Mouse (Mus musculus): ENCODE results near the gene Dppa3. TPM values are rescaled to one million over a fixed set of nuclear protein-coding genes. Genes with fewer than 3 reads are reported as not detected.

Gene Dppa3
- polyA plus RNA-seq, 1 experiment, result not detected

DNA sequence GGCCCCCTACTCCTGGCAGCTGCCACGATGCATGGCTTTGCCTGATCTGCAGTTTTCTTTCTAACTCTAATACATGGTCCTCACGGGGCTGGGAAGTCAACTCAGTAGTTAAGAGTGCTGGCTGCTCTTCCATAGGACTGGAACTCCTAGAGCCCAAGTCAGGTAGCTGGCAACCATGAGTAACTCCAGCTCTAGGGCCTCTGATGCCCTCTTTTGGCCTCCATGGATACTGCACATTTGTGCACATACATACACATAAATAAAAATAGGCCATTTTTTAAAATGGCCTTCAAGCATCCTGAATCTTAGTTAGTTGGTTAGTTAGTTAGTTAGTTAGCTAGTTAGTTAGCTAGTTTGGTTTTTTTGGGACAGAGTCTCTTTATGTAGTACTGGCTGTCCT, 33.3 kb upstream of the Dppa3 start:
- H3K4me3 ChIP-seq, result no peak overlapping the region
- H3K79me2 ChIP-seq (ENCODE audit: control insufficient read depth, insufficient read depth), result no peaks in the 10 kb centered on the region
- peaks cover 5% of the 10 kb centered on the region for H3K36me3 ChIP-seq (ENCODE audit: control insufficient read depth, insufficient read depth)
- H3K4me2 ChIP-seq (ENCODE audit: low read depth), result no peak overlapping the region
- H3ac ChIP-seq (ENCODE audit: control insufficient read depth, insufficient read length), result no peak overlapping the region
- TF ChIP-seq USF1 (IDR thresholded peaks at IDR 0.05; ENCODE audit: low read depth), result no peak
- no peaks in the 10 kb centered on the region for H3K27me3 ChIP-seq (ENCODE audit: control insufficient read depth, insufficient read depth, insufficient read length)

DNA sequence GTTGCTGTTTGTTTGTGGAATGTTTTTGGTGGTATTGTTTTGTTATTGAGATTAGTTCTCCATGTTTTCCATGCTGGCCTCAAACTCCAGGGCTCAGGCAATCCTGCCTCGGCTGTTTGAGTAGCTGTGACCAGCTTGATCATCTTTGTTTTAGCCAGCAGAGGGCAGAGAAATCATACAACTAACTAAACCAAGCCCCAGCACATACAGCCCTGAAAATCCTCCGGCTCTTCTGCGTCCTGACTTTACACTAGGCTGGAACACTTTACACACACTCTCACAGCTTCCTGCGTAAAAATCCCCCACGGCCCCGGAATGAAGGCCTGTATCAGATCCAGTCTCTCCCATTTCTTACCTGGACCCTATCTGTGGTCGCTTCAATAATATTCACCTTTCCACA, 30.6 kb upstream of the Dppa3 start:
- no peak overlapping the region for H3ac ChIP-seq (ENCODE audit: control insufficient read depth, insufficient read length)
- TF ChIP-seq E2F4 (IDR thresholded peaks at IDR 0.05; ENCODE audit: insufficient read depth), result no peak
- TF ChIP-seq POLR2A (IDR thresholded peaks at IDR 0.05; ENCODE audit: insufficient read length, low read depth), result no peak
- no peak for TF ChIP-seq USF1 (IDR thresholded peaks at IDR 0.05; ENCODE audit: low read depth)
- TF ChIP-seq REST (IDR thresholded peaks at IDR 0.05; ENCODE audit: insufficient read depth, insufficient read length), result no peak
- TF ChIP-seq TCF12 (IDR thresholded peaks at IDR 0.05; ENCODE audit: insufficient read depth, poor library complexity, severe bottlenecking), result no peak
- no peak for TF ChIP-seq MAX (IDR thresholded peaks at IDR 0.05; ENCODE audit: low read depth)
- TF ChIP-seq MYOG (IDR thresholded peaks at IDR 0.05; ENCODE audit: control insufficient read depth in 1 of 3, insufficient read depth in 1 of 3, insufficient read length in 2 of 3, low read depth in 2 of 3), result no peak
- no peak for TF ChIP-seq MYOD1 (IDR thresholded peaks at IDR 0.05; ENCODE audit: control insufficient read depth in 1 of 3, insufficient read length in 2 of 3, low read depth in 2 of 3)
- H3K36me3 ChIP-seq (ENCODE audit: control insufficient read depth, insufficient read depth), result peaks cover 12% of the 10 kb centered on the region
- no peak overlapping the region for H3K4me2 ChIP-seq (ENCODE audit: low read depth)
- H3K4me3 ChIP-seq, result no peak overlapping the region
- no peaks in the 10 kb centered on the region for H3K79me2 ChIP-seq (ENCODE audit: control insufficient read depth, insufficient read depth)
- H3K27me3 ChIP-seq (ENCODE audit: control insufficient read depth, insufficient read depth, insufficient read length), result no peaks in the 10 kb centered on the region

DNA sequence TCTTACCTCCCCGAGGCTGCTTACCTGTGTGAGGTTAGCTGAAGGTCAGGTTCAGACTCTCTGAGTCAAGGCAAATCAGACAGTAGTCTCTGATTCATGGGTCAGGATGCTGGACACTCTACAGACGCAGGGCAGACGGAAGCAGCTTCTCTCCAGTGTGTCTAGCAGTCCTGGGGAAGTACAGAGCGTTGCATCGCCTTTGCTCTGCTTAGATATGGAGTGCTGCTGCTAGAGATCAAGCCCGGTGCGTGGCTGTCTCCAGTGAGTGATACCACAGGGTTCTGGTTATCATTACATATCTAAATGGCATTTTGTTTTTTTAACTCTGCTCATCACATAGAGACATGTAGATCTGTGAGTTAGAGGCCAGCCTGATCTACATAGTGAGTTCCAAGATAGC, 29.6 kb upstream of the Dppa3 start:
- no peak overlapping the region for H3K4me2 ChIP-seq (ENCODE audit: low read depth)
- no peaks in the 10 kb centered on the region for H3K27me3 ChIP-seq (ENCODE audit: control insufficient read depth, insufficient read depth, insufficient read length)
- H3K36me3 ChIP-seq (ENCODE audit: control insufficient read depth, insufficient read depth), result peaks cover 12% of the 10 kb centered on the region
- H3K4me3 ChIP-seq, result no peak overlapping the region
- TF ChIP-seq REST (IDR thresholded peaks at IDR 0.05; ENCODE audit: insufficient read depth, insufficient read length) (no peak), TCF3 (IDR thresholded peaks at IDR 0.05; ENCODE audit: insufficient read length, low read depth) (no peak), CEBPB (IDR thresholded peaks at IDR 0.05; ENCODE audit: insufficient read depth, poor library complexity, severe bottlenecking) (no peak), POLR2A (IDR thresholded peaks at IDR 0.05; ENCODE audit: insufficient read length, low read depth) (no peak)
- no peaks in the 10 kb centered on the region for H3K79me2 ChIP-seq (ENCODE audit: control insufficient read depth, insufficient read depth)
- H3ac ChIP-seq (ENCODE audit: control insufficient read depth, insufficient read length), result no peak overlapping the region

DNA sequence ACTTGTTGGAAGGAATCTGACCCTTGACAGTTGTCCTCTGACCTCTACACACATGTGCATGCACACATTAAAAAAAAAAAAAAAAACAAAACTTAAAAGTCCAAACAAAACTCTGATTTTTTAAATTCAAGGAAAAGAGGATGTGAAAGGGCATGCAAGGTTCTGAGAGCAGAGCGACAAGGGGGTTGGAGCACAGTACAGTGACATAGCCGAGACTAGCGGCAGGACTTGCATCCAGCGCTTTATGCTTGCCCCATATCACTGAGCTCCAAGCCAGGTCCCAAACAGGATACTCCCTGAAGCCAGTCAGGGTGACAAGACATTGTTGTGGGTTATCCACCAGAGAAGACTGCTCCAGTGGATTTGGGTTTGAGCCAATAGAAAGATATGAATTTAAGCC, 28.2 kb upstream of the Dppa3 start:
- Histone ChIP-seq H3ac (ENCODE audit: control insufficient read depth, insufficient read length) (no peak overlapping the region), H3K4me3 (no peak overlapping the region), H3K36me3 (ENCODE audit: control insufficient read depth, insufficient read depth) (peaks cover 12% of the 10 kb centered on the region), H3K27me3 (ENCODE audit: control insufficient read depth, insufficient read depth, insufficient read length) (no peaks in the 10 kb centered on the region), H3K4me2 (ENCODE audit: low read depth) (no peak overlapping the region), H3K79me2 (ENCODE audit: control insufficient read depth, insufficient read depth) (no peaks in the 10 kb centered on the region)
- no peak for TF ChIP-seq MYOD1 (IDR thresholded peaks at IDR 0.05; ENCODE audit: control insufficient read depth in 1 of 3, insufficient read length in 2 of 3, low read depth in 2 of 3)
- no peak for TF ChIP-seq TCF12 (IDR thresholded peaks at IDR 0.05; ENCODE audit: insufficient read depth, poor library complexity, severe bottlenecking)
- TF ChIP-seq POLR2A (IDR thresholded peaks at IDR 0.05; ENCODE audit: insufficient read length, low read depth), result no peak
- no peak for TF ChIP-seq MYOG (IDR thresholded peaks at IDR 0.05; ENCODE audit: control insufficient read depth in 1 of 3, insufficient read depth in 1 of 3, insufficient read length in 2 of 3, low read depth in 2 of 3)
- no peak for TF ChIP-seq CEBPB (IDR thresholded peaks at IDR 0.05; ENCODE audit: insufficient read depth, poor library complexity, severe bottlenecking)
- TF ChIP-seq SRF (IDR thresholded peaks at IDR 0.05; ENCODE audit: control insufficient read depth, insufficient read length, low read depth), result no peak
- TF ChIP-seq MAX (IDR thresholded peaks at IDR 0.05; ENCODE audit: low read depth), result no peak

DNA sequence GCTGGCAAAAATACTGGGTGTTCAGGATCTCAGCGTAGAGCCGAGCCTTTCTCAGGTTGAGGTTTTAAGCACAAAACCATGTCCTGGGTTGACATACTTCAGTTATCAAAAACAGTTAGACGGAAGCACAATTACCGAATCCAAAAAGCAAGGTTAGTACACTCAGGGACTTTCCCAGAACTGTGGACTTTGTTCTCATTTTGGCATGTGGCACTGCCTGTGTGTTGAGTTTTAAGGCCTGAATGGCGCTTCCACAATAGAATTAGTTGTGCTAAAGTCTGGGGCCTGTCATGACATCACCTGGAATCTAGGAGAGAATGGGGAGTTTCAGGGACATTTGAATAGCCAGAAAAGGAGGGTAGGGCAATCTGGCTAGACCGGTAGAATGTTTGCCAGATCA, 27.8 kb upstream of the Dppa3 start:
- no peak for TF ChIP-seq MYOD1 (IDR thresholded peaks at IDR 0.05; ENCODE audit: control insufficient read depth in 1 of 3, insufficient read length in 2 of 3, low read depth in 2 of 3)
- no peak for TF ChIP-seq SRF (IDR thresholded peaks at IDR 0.05; ENCODE audit: control insufficient read depth, insufficient read length, low read depth)
- no peak for TF ChIP-seq CEBPB (IDR thresholded peaks at IDR 0.05; ENCODE audit: insufficient read depth, poor library complexity, severe bottlenecking)
- no peak for TF ChIP-seq MYOG (IDR thresholded peaks at IDR 0.05; ENCODE audit: control insufficient read depth in 1 of 3, insufficient read depth in 1 of 3, insufficient read length in 2 of 3, low read depth in 2 of 3)
- no peak for TF ChIP-seq TCF3 (IDR thresholded peaks at IDR 0.05; ENCODE audit: insufficient read length, low read depth)
- TF ChIP-seq MAX (IDR thresholded peaks at IDR 0.05; ENCODE audit: low read depth), result no peak
- no peak for TF ChIP-seq POLR2AphosphoS2 (IDR thresholded peaks at IDR 0.05; ENCODE audit: insufficient read length, low read depth)
- TF ChIP-seq REST (IDR thresholded peaks at IDR 0.05; ENCODE audit: insufficient read depth, insufficient read length), result no peak
- TF ChIP-seq USF1 (IDR thresholded peaks at IDR 0.05; ENCODE audit: low read depth), result no peak
- no peak for TF ChIP-seq TCF12 (IDR thresholded peaks at IDR 0.05; ENCODE audit: insufficient read depth, poor library complexity, severe bottlenecking)
- H3K4me3 ChIP-seq, result no peak overlapping the region
- no peaks in the 10 kb centered on the region for H3K27me3 ChIP-seq (ENCODE audit: control insufficient read depth, insufficient read depth, insufficient read length)
- H3K36me3 ChIP-seq (ENCODE audit: control insufficient read depth, insufficient read depth), result peaks cover 12% of the 10 kb centered on the region
- H3K79me2 ChIP-seq (ENCODE audit: control insufficient read depth, insufficient read depth), result no peaks in the 10 kb centered on the region
- no peak overlapping the region for H3K4me2 ChIP-seq (ENCODE audit: low read depth)
- no peak overlapping the region for H3ac ChIP-seq (ENCODE audit: control insufficient read depth, insufficient read length)
